Mouse (Mus musculus) liver, postnatal 0 days (tissue): ENCODE data around the gene Klc3. TPM values are rescaled to one million over a fixed set of nuclear protein-coding genes. Genes with fewer than 3 reads are reported as not detected.
A peak's percentile ranks its signal among the peaks of the same experiment; 100 is the strongest.

Source experiments
- ATAC-seq: fragments of 200-750 bp; cut with Nextera tagmentation; 2 replicates; pipeline ENCODE4 v1.8.0; 2017; ENCODE audit warnings: mild to moderate bottlenecking, moderate library complexity
- DNase-seq: peaks from one replicate; pipeline ENCODE4 v3.0.0-alpha.2; 2016
- H3K27ac ChIP-seq: fragments of 300-500 bp; sonication (generic); 2 replicates; pipeline ENCODE4 v1.5.1; 2014; ENCODE audit warnings: antibody characterized with exemption, moderate library complexity, mild to moderate bottlenecking, low read depth
- H3K27me3 ChIP-seq: fragments of 300-500 bp; sonication (generic); 2 replicates; pipeline ENCODE4 v1.6.1; 2014; ENCODE audit warnings: low read length, control low read depth, mixed read lengths; ENCODE audit not compliant: insufficient read depth
- H3K36me3 ChIP-seq: fragments of 300-500 bp; sonication (generic); replicated peaks from 2 replicates; pipeline ENCODE4 v1.6.1; 2014; ENCODE audit warnings: mild to moderate bottlenecking, control low read depth, low read length, moderate library complexity, mixed read lengths; ENCODE audit not compliant: insufficient read depth
- H3K4me1 ChIP-seq: fragments of 300-500 bp; sonication (generic); 2 replicates; pipeline ENCODE4 v1.6.1; 2014; ENCODE audit warnings: antibody characterized with exemption, mild to moderate bottlenecking, control low read depth; ENCODE audit not compliant: insufficient read depth
- H3K4me2 ChIP-seq: fragments of 300-500 bp; sonication (generic); 2 replicates; pipeline ENCODE4 v1.6.1; 2014; ENCODE audit warnings: low read depth, mild to moderate bottlenecking, low read length, moderate library complexity, mixed read lengths
- H3K4me3 ChIP-seq: fragments of 300-500 bp; sonication (generic); 2 replicates; pipeline ENCODE4 v1.5.1; 2014; ENCODE audit warnings: low read depth, low read length
- H3K9ac ChIP-seq: fragments of 300-500 bp; sonication (generic); replicated peaks from 2 replicates; pipeline ENCODE4 v1.6.1; 2014; ENCODE audit warnings: mild to moderate bottlenecking, moderate library complexity
- H3K9me3 ChIP-seq: fragments of 300-500 bp; sonication (generic); 2 replicates; pipeline ENCODE4 v1.6.1; 2016; ENCODE audit warnings: mild to moderate bottlenecking, control low read depth, low read length, mixed read lengths
- CTCF ChIP-seq: sonication (generic); IDR thresholded peaks from 2 replicates; pipeline ENCODE4 v1.5.1; 2016; ENCODE audit warnings: antibody characterized with exemption, low read depth
- EP300 ChIP-seq: IDR thresholded peaks from 2 replicates; pipeline ENCODE4 v1.6.1; 2016; ENCODE audit warnings: antibody characterized with exemption, low read depth, mild to moderate bottlenecking
- WGBS: fragments of 180-500 bp; shearing (Covaris S2); extraction: QIAGEN DNeasy Blood & Tissue Kit; methylation state at CpG from one replicate; pipeline ENCODE4 v1.1.7; 2014; ENCODE audit not compliant: insufficient replicate concordance; 5-methylcytosine and 5-hydroxymethylcytosine counted together
- polyA plus RNA-seq: library from polyadenylated mRNA; unstranded; fragments of >200 nt; fragmentation: Nextera tagmentation; extraction: Ambion mirVana; gene quantifications from 2 replicates; pipeline ENCODE4 v1.2.1, GENCODE M21; 2015

The Klc3 gene
- polyA plus RNA-seq, 1 experiment from 2014 or later, result 0.32 TPM

DNA sequence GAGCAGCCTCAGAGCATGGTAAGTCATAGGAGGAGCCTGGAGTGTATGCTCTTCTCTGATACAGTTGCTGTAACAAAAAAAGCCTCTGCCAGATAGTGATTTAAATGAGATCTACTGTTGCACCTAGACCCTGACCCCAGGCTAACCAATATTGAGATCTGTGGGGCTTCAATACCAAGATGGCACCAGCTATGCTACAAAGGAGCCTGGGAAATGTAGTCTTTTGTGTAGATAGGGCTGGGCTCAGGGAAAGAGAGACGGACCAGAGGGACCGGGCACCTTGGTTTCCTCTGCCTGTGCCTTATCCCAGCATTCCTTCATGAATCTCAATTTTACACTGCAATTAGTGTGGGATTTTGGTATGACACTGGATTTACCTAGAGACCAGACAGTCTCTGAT lies 30.5 kb downstream of the Klc3 start:
- ATAC-seq (no peak), DNase-seq (no peak)
- Histone ChIP-seq H3K4me2 (no peak overlapping the region), H3K4me3 (no peak overlapping the region), H3K27me3 (peaks cover 3% of the 10 kb centered on the region; the same call in 1 of the 2 replicates), H3K9me3 (no peaks in the 10 kb centered on the region), H3K9ac (no peak overlapping the region), H3K36me3 (no peaks in the 10 kb centered on the region), H3K27ac (no peak overlapping the region), H3K4me1 (peaks cover 5% of the 10 kb centered on the region)
- TF ChIP-seq CTCF, result no peak
- 92% methylated on average over 2 of the region's 2 CpGs for WGBS

GRCm38 (mm10) chr7:19369823-19370425 lies 34.0 kb downstream of the Klc3 start:
- no peaks in the 10 kb centered on the region for H3K9me3 ChIP-seq
- no peak overlapping the region for H3K27ac ChIP-seq
- peak overlapping the region; percentile 48 for H3K9ac ChIP-seq
- H3K4me3 ChIP-seq, result peak overlapping the region; percentile 33; the same call in 1 of the 2 replicates
- H3K4me1 ChIP-seq, result peaks cover 5% of the 10 kb centered on the region
- H3K4me2 ChIP-seq, result peak overlapping the region; percentile 78
- TF ChIP-seq EP300 (no peak), CTCF (peak; percentile 80)
- peaks cover 3% of the 10 kb centered on the region; the same call in 1 of the 2 replicates for H3K27me3 ChIP-seq
- DNase-seq (peak; percentile 70), ATAC-seq (peak; percentile 50)
- WGBS, result 16% methylated on average over 45 of the region's 46 CpGs
- H3K36me3 ChIP-seq, result no peaks in the 10 kb centered on the region

DNA sequence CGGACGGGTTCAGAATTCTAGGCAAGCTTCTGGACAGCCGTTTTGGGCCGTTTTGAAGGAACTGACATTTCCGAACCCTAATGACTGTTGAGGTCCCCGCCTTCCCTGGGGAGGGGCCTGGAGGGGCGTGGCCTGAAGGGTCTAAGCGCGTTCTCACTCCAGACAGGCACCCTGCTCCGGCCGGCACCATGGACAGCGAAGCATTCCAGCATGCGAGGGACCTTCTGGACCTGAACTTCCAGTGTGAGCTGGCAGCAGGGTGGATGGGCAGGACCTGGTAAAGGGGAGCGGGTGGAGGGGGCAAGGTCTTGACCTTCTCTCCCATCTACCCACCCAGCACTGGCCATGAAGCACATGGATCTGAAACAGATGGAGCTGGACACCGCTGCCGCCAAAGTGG lies 35.5 kb downstream of the Klc3 start:
- WGBS, result 26% methylated on average over 16 of the region's 16 CpGs
- TF ChIP-seq EP300 (no peak), CTCF (no peak)
- DNase-seq, result peak; percentile 56
- no peak; the same call in 1 of the 2 replicates for ATAC-seq
- no peak overlapping the region for H3K4me2 ChIP-seq
- H3K4me1 ChIP-seq, result peaks cover 5% of the 10 kb centered on the region
- no peaks in the 10 kb centered on the region for H3K36me3 ChIP-seq
- no peak overlapping the region for H3K27ac ChIP-seq
- no peak overlapping the region for H3K9ac ChIP-seq
- H3K4me3 ChIP-seq, result no peak overlapping the region
- no peaks in the 10 kb centered on the region for H3K9me3 ChIP-seq
- peaks cover 3% of the 10 kb centered on the region; the same call in 1 of the 2 replicates for H3K27me3 ChIP-seq

- Histone ChIP-seq H3K27me3 (peaks cover 3% of the 10 kb centered on the region; the same call in 1 of the 2 replicates), H3K27ac (no peak overlapping the region), H3K4me3 (no peak overlapping the region), H3K4me2 (no peak overlapping the region), H3K9me3 (no peaks in the 10 kb centered on the region), H3K9ac (no peak overlapping the region), H3K4me1 (peaks cover 28% of the 10 kb centered on the region), H3K36me3 (no peaks in the 10 kb centered on the region)
- no peak for DNase-seq
- 74% methylated on average over 4 of the region's 4 CpGs for WGBS
- TF ChIP-seq EP300 (no peak), CTCF (no peak)
- no peak for ATAC-seq
Observed at GRCm38 (mm10) chr7:19365376-19365775, 38.5 kb downstream of the Klc3 start.

GRCm38 (mm10) chr7:19363881-19364280 lies 40.0 kb downstream of the Klc3 start:
- DNase-seq, result peak; percentile 84
- H3K27me3 ChIP-seq, result peaks cover 2% of the 10 kb centered on the region; the same call in 1 of the 2 replicates
- no peak overlapping the region for H3K4me2 ChIP-seq
- TF ChIP-seq CTCF, result peak; percentile 94
- TF ChIP-seq EP300, result no peak
- ATAC-seq, result no peak
- H3K4me1 ChIP-seq, result peaks cover 32% of the 10 kb centered on the region
- no peak overlapping the region for H3K27ac ChIP-seq
- H3K4me3 ChIP-seq, result no peak overlapping the region
- no peak overlapping the region for H3K9ac ChIP-seq
- H3K9me3 ChIP-seq, result no peaks in the 10 kb centered on the region
- no peaks in the 10 kb centered on the region for H3K36me3 ChIP-seq
- WGBS, result 7% methylated on average over 18 of the region's 18 CpGs

DNA sequence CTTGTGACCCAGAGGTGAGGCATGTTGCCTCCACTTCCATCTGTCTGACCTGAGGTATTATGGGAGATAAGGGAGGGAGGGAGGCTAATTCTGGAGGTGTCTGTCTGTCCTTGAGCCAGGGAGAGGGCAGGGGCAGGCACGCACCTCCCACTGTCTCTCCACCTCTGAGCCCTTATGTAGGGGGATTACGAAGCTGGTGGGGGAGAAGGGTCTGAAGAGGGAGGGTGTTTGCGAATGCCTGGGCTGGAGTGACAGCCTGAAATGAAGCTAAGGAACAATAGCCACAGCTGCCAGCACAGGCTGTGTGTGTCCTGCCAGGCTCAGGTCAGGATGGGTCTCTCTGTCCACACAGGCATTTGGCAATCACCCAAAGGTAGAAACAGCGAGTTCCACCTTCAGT lies 41.6 kb downstream of the Klc3 start:
- 60% methylated on average over 4 of the region's 4 CpGs for WGBS
- Histone ChIP-seq H3K27me3 (no peaks in the 10 kb centered on the region), H3K4me1 (peaks cover 46% of the 10 kb centered on the region), H3K27ac (no peak overlapping the region), H3K9me3 (no peaks in the 10 kb centered on the region), H3K36me3 (peaks cover 4% of the 10 kb centered on the region; the same call in 1 of the 2 replicates), H3K4me2 (no peak overlapping the region), H3K4me3 (no peak overlapping the region), H3K9ac (no peak overlapping the region)
- DNase-seq (no peak), ATAC-seq (no peak)
- TF ChIP-seq EP300, result no peak
